Mouse (Mus musculus): ENCODE measurements around the gene Gm12185. TPM values are rescaled to one million over a fixed set of nuclear protein-coding genes. Genes with fewer than 3 reads are reported as not detected.
"Not testable (repeated sequence)": the region's sequence is repeated elsewhere in the genome, so short reads cannot be mapped to it uniquely, and the experiment has no call there.

The Gm12185 gene
- polyA plus RNA-seq (2016; fragmentation: Nextera tagmentation; extraction: Ambion mirVana) = not detected in 2 replicates

DNA sequence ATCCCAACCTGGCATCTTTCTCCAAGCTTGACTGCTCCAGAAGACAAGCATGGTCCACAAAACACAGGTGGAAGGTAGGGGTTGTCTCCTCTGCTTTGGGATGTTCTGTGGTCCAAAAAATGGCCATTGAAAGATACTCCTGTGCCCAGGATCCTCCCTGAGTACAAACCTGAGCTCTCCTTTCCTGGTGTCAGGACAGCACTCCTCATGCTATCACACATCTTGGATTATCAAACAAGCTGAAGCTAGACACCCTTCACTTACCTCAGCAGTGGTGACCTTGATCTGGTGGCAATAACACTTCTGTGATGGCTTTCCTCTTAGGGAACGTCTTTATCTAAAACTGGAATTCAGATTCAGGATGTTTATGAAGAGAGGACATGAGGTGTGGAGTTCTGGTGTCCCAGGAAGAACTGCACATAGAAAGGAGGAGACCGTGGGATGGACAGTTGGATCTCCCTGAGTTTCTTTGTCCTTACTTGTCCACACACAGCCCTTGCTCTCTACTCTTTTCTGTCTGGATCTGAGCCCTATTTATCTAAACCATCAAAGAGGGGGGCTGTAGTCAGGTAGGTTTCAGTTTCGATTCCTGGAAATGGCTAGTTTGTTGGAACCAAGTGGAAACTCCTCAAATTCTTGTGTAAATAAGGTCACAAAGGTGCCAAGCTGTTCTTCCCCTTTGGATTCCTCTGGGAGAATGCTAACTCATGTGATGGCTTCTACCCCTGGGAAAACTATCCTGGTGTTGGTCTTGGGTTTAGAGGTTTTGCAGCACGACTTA, at the start of gene Gm12185:
Gm12185 (minus strand) TSS at position 487 of the 781 bp plus-strand sequence.
- not testable (repeated sequence) for ATAC-seq (ENCODE audit: insufficient number of reproducible peaks, insufficient read depth, low FRiP score, low TSS enrichment); H3K36me3 ChIP-seq; H3K9me3 ChIP-seq; H3K4me2 ChIP-seq (replicated peaks); H3K4me3 ChIP-seq; H3K27ac ChIP-seq; H3K9ac ChIP-seq; H3K4me1 ChIP-seq; H3K27me3 ChIP-seq
- WGBS = 59% methylated on average over 4 of the region's 4 CpGs

DNA sequence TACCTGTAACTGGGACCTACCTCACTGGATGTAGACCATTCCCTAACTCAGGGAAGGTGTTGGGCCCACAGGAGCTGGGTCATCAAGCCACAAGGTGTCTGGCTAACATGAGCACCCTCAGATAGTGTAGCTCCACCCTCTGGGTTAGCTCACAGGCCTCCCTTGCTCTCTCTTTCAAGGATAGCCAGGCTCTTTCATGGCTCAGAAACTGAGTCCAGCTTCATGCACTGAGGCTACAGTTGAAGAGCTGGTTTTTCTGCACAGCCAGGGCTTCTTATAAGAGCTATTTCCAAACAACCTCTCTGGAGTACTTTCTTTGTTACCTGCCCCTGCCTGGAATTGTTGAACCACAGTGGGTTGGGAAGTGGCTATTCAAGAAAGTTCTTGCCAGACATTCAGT, 20.0 kb upstream of the Gm12185 start:
- not testable (repeated sequence) for H3K36me3 ChIP-seq; H3K27ac ChIP-seq; H3K9ac ChIP-seq; H3K9me3 ChIP-seq; H3K27me3 ChIP-seq; H3K4me2 ChIP-seq (replicated peaks); ATAC-seq (ENCODE audit: insufficient number of reproducible peaks, insufficient read depth, low FRiP score, low TSS enrichment); H3K4me3 ChIP-seq; H3K4me1 ChIP-seq

DNA sequence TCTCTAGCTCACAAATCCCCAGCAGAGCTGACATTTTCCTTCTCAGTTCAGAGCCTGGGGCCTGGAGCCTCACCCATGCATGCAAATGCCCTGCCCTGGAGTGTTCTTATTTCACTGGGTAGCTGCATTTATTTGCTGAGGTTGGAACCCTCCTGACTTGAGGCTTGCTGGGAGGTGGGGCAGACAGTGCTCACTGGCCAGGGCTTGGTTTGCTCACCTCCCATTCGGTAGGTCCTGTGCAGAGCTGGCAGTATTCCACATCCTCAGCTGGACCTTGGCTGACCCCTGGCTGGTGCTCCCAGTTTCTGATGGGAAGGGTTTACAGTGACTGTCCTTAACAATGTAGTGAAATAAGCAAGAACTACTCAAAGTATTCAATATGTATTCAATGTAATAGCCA, 14.8 kb upstream of the Gm12185 start:
- WGBS = 44% methylated on average over 1 of the region's 1 CpGs
- not testable (repeated sequence) for ATAC-seq (ENCODE audit: insufficient number of reproducible peaks, insufficient read depth, low FRiP score, low TSS enrichment); H3K36me3 ChIP-seq

DNA sequence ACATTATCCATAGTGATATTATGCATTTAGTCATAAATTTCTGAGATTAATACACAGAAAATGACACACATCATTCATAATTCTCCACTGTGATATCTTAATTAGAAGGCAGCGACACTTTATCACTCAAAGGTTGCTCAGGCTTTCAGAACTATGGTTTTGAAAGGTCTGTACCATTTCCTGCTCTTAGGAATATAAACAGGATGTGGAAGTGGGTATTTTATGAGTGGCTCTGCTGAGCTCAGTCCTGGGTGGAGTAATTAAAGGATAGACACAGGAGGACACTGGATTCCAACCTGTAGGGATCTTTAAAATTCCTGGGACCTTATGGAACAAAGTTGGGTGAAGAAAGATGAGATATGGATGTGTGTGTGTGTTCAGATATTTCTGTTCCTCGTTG, 14.3 kb upstream of the Gm12185 start:
- not testable (repeated sequence) for H3K27me3 ChIP-seq; H3K4me2 ChIP-seq (replicated peaks); H3K9me3 ChIP-seq; H3K9ac ChIP-seq; H3K4me3 ChIP-seq; ATAC-seq (ENCODE audit: insufficient number of reproducible peaks, insufficient read depth, low FRiP score, low TSS enrichment); H3K36me3 ChIP-seq; H3K27ac ChIP-seq; H3K4me1 ChIP-seq
- WGBS = 69% methylated on average over 2 of the region's 2 CpGs

More for the DNA sequence above, 14.8 kb upstream of the Gm12185 start:
- not testable (repeated sequence) for H3K4me3 ChIP-seq; H3K27ac ChIP-seq; H3K9me3 ChIP-seq; H3K4me1 ChIP-seq; H3K9ac ChIP-seq; H3K4me2 ChIP-seq (replicated peaks); H3K27me3 ChIP-seq

DNA sequence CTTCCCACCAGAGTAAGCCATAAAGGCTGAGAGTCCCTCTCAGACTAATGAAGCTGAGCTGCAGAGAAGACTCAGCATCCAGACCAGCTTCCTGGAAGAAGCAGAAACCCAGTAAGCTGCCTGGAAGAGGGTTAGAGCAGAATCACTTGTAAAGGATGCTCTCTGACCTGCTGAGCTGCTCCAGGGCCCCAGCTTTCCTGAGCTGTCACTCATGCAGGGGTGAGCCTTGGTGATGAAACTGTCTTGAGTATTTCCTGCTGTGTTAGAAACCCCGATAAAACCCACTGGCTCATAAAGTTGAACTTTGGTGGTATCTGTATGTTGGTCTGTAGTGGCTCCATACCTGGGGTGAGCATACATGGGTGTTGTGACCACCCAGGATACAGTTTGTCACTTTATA, 8.4 kb upstream of the Gm12185 start:
- H3K36me3 ChIP-seq; H3K4me2 ChIP-seq (replicated peaks); H3K4me1 ChIP-seq; H3K27ac ChIP-seq; H3K9me3 ChIP-seq; H3K4me3 ChIP-seq; ATAC-seq (ENCODE audit: insufficient number of reproducible peaks, insufficient read depth, low FRiP score, low TSS enrichment); H3K27me3 ChIP-seq; H3K9ac ChIP-seq: not testable (repeated sequence)
- 76% methylated on average over 1 of the region's 1 CpGs for WGBS

DNA sequence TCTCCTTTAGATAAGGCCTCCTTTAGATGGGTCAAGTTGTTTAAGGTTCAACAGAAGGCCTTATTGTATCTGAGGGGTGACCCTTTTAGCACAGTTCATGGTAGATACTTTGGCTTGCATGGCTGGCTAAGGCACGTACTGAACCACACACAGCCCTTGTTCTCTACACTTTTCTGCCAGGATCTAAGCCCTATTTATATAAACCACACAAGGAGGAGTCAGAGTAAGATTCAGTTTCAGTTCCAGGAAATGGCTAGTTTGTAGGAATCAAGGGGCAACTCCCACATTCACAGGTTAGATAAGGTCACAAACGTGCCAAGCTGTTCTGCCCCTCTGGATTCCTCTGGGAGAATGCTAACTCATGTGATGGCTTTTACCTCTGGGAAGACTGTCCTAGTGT, 2.0 kb upstream of the Gm12185 start, which contains the start of gene Tgtp1:
Tgtp1 (minus strand) TSS at position 155 of the 400 bp plus-strand sequence.
- H3K9ac ChIP-seq; H3K9me3 ChIP-seq; ATAC-seq (ENCODE audit: insufficient number of reproducible peaks, insufficient read depth, low FRiP score, low TSS enrichment); H3K4me1 ChIP-seq; H3K4me2 ChIP-seq (replicated peaks); H3K36me3 ChIP-seq; H3K4me3 ChIP-seq; H3K27ac ChIP-seq; H3K27me3 ChIP-seq: not testable (repeated sequence)
- 24% methylated on average over 2 of the region's 2 CpGs for WGBS

DNA sequence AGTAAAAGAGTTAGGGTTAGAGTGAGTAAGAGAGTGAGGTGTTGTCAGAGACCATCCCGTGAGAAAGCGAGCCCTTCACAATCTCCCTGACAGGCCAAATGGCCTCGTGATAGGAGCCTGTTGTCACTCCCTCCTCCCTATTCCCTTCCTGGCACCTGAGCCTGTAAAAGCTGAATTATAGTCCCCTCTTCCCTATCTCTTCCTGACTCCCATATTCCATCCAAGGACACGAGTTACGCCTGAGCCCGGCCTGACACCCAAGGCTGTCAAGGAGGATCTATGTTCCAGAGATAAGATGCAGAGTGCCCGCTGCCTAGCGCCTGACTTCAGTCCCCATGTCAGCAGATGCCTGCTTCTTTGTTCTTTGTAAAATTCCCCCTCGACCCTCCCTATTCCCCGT, 1.3 kb upstream of the Gm12185 start:
- H3K27ac ChIP-seq; H3K9me3 ChIP-seq; H3K27me3 ChIP-seq; H3K4me1 ChIP-seq; H3K9ac ChIP-seq; H3K4me3 ChIP-seq; H3K4me2 ChIP-seq (replicated peaks); H3K36me3 ChIP-seq; ATAC-seq (ENCODE audit: insufficient number of reproducible peaks, insufficient read depth, low FRiP score, low TSS enrichment): not testable (repeated sequence)
- WGBS = 63% methylated on average over 10 of the region's 10 CpGs

DNA sequence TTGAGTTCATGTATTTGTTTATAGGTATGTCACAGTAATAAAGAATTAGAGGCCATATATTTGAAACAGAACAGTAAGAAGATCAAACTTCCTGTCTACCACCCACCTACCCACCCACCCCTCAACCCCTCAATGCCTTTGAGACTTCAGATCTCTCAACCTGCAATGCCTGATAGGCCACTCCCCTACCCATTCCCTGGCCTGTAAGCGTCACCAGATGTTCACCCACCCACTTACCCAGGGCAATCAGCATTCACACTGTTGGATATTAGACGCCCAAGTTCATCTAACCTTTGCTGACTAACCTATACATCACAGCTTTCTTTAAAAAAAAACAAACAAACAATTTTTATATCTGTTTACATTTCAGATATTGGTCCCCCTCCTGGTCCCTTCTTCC, 2.0 kb downstream of the Gm12185 start:
- H3K4me2 ChIP-seq (replicated peaks); H3K9me3 ChIP-seq; H3K27me3 ChIP-seq; H3K9ac ChIP-seq; ATAC-seq (ENCODE audit: insufficient number of reproducible peaks, insufficient read depth, low FRiP score, low TSS enrichment); H3K27ac ChIP-seq; H3K36me3 ChIP-seq; H3K4me1 ChIP-seq; H3K4me3 ChIP-seq: not testable (repeated sequence)
- 62% methylated on average over 2 of the region's 2 CpGs for WGBS

DNA sequence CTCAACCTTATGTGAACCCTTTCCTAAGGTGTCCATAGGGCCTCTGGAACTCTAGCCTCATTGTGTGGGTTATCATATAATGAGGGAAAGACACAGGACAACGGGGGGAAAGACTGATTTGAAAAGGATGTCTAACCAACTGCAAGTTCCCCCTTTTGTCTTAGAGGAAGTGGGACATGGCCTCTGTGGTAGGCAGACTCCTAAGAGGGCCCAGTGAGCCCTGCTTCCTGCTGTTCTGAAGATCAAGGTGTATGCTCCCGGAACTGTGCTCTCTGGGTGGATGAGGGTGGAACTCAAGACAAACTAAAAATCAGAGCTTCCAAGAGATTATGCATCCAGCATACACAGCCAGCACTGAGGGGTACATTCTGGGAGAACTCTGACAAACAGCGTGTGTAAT, 3.8 kb downstream of the Gm12185 start:
- WGBS = 78% methylated on average over 2 of the region's 3 CpGs
- H3K27ac ChIP-seq; H3K9ac ChIP-seq; H3K27me3 ChIP-seq; H3K9me3 ChIP-seq; H3K4me1 ChIP-seq; H3K4me3 ChIP-seq; ATAC-seq (ENCODE audit: insufficient number of reproducible peaks, insufficient read depth, low FRiP score, low TSS enrichment); H3K36me3 ChIP-seq; H3K4me2 ChIP-seq (replicated peaks): not testable (repeated sequence)

DNA sequence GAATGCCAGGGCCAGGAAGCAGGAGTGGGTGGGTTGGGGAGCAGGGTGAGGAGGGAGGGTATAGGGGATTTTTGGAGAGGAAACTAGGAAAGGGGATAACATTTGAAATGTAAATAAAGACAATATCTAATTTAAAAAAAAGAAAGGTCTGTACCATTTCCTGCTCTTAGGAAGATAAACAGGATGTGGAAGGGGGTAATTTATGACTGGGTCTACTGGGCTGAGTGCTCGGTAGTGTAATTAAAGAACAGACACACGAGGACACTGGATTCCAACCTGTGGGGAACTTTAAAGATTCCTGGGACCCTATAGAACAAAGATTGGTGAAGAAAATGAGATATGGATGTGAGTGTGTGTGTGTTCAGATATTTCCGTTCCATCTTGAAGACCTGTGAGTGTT, 9.2 kb downstream of the Gm12185 start:
- H3K36me3 ChIP-seq; H3K27ac ChIP-seq; H3K4me1 ChIP-seq; H3K9ac ChIP-seq; H3K4me2 ChIP-seq (replicated peaks); ATAC-seq (ENCODE audit: insufficient number of reproducible peaks, insufficient read depth, low FRiP score, low TSS enrichment); H3K9me3 ChIP-seq; H3K27me3 ChIP-seq; H3K4me3 ChIP-seq: not testable (repeated sequence)
- WGBS = no CpG with 5 or more reads among the region's 3 CpGs

DNA sequence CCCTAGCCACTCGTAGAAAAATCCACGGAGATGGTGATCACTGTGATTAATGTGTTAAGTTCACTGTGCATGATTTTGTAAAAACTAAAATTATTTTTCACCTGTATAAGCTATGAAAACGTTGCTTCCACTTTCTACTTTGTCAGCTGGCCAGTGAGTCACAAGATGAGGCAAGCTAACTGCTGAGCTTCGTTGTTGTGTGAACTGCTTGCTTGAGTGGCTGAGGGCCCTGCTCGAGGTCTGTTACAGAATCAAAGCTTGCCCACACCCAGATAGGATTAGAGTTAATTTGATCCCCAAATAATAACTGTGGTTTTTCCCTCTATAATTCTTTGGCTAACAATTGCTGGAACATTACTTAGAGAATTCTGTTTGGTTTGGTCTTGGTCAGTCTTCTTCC, 12.0 kb downstream of the Gm12185 start:
- H3K4me3 ChIP-seq; H3K27ac ChIP-seq; H3K27me3 ChIP-seq; H3K9me3 ChIP-seq; H3K9ac ChIP-seq; H3K4me1 ChIP-seq; H3K4me2 ChIP-seq (replicated peaks); H3K36me3 ChIP-seq; ATAC-seq (ENCODE audit: insufficient number of reproducible peaks, insufficient read depth, low FRiP score, low TSS enrichment): not testable (repeated sequence)
- no CpG with 5 or more reads among the region's 5 CpGs for WGBS

DNA sequence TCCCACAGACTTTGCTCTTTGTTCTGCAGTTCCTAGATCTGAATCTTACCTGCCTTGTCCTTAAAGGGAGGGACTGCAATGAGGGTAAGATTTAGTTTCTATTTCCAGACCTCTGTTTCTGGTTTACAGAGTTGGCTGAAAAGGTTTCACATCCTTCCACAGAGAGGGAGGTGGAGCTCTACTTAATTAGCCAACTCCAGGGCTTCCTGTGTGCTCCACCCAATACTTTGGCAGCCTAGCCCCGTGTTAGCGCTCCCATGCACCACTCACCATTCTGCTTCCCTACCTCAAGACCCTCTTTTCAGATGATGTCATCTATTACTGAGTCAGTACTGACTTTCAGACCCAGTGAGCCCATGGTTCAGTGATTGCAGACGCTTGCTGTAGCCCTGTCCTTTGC, 12.8 kb downstream of the Gm12185 start, which contains the start of gene 9930111J21Rik1:
9930111J21Rik1 (minus strand) TSS at position 148 of the 400 bp plus-strand sequence.
- no CpG with 5 or more reads among the region's 3 CpGs for WGBS
- not testable (repeated sequence) for ATAC-seq (ENCODE audit: insufficient number of reproducible peaks, insufficient read depth, low FRiP score, low TSS enrichment); H3K27ac ChIP-seq; H3K27me3 ChIP-seq; H3K4me2 ChIP-seq (replicated peaks); H3K9me3 ChIP-seq; H3K36me3 ChIP-seq; H3K4me3 ChIP-seq; H3K4me1 ChIP-seq; H3K9ac ChIP-seq
